Mouse (Mus musculus): ENCODE results near the gene Tmem125. TPM values are rescaled to one million over a fixed set of nuclear protein-coding genes. Genes with fewer than 3 reads are reported as not detected.
"Not testable (repeated sequence)": the region's sequence is repeated elsewhere in the genome, so short reads cannot be mapped to it uniquely, and the experiment has no call there.

The Tmem125 gene
- total and polyA plus RNA-seq, 2 experiments: 2.9 to 17.5 TPM

DNA sequence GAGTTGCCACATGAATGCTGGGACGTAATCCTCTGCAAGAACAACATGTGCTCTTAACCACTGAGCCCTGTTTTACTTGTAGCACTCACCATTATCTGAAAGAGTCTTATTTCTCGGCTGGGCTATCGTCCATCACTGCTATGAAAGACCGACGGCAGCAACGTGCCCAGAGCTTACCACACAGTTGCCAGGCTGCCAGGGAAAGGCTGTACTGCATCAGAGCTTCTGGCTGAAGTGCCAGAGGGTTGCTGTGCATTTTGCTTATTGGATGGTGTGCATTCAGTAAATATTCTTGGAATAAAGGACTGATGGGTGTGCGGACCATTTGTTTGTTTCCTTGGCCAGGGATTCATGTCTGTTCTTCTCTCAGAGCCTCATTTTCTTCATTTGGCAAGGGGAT is 19.9 kb downstream of the Tmem125 start:
- TF ChIP-seq POLR2A (IDR thresholded peaks at IDR 0.05; ENCODE audit: extremely low read depth, insufficient read depth, low read length) (no peak), CTCF (IDR thresholded peaks at IDR 0.05; ENCODE audit: low read depth, low read length) (no peak)
- 86% methylated on average over 7 of the region's 7 CpGs for WGBS
- Histone ChIP-seq H3K9ac (ENCODE audit: low read depth, low read length) (no peak overlapping the region), H3K27ac (replicated peaks; ENCODE audit: insufficient read depth, low read depth, low read length) (no peak overlapping the region), H3K4me1 (ENCODE audit: control insufficient read depth, insufficient read depth, low read length) (peaks cover 8% of the 10 kb centered on the region), H3K79me2 (ENCODE audit: control insufficient read depth, insufficient read depth, low read length) (no peaks in the 10 kb centered on the region), H3K4me3 (ENCODE audit: insufficient read depth, low read depth, low read length) (no peak overlapping the region), H3K36me3 (ENCODE audit: control insufficient read depth, insufficient read depth, low read length) (no peaks in the 10 kb centered on the region), H3K27me3 (ENCODE audit: control insufficient read depth, insufficient read depth, low read length) (no peaks in the 10 kb centered on the region)
- no peak for DNase-seq (ENCODE audit: extremely low read depth, low read depth, low spot score)

DNA sequence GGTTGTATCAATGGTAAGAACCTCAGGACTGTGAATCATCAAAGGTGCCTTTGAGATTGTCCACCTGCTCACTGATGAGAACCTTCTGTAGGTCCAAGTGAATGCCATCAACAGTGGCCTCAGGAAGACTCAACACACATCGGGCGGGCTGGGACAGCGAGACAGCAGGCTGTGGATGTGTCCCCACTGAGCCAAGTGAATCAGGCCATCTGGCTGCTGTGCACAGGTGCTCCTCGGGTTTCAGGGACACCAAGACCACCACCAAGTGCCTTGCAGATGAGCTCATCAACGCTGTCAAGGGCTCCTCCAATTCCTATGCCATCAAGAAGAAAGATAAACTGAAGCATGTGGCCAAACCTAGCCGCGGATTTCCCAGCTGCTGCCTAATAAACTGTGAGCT is 21.6 kb downstream of the Tmem125 start:
- Histone ChIP-seq H3K27me3 (ENCODE audit: control insufficient read depth, insufficient read depth, low read length) (no peaks in the 10 kb centered on the region), H3K79me2 (ENCODE audit: control insufficient read depth, insufficient read depth, low read length) (no peaks in the 10 kb centered on the region), H3K27ac (replicated peaks; ENCODE audit: insufficient read depth, low read depth, low read length) (no peak overlapping the region), H3K36me3 (ENCODE audit: control insufficient read depth, insufficient read depth, low read length) (no peaks in the 10 kb centered on the region), H3K4me3 (ENCODE audit: insufficient read depth, low read depth, low read length) (no peak overlapping the region), H3K9ac (ENCODE audit: low read depth, low read length) (no peak overlapping the region), H3K4me1 (ENCODE audit: control insufficient read depth, insufficient read depth, low read length) (peaks cover 7% of the 10 kb centered on the region)
- no peak for DNase-seq (ENCODE audit: extremely low read depth, low read depth, low spot score)
- WGBS: 89% methylated on average over 7 of the region's 7 CpGs
- TF ChIP-seq CTCF (IDR thresholded peaks at IDR 0.05; ENCODE audit: low read depth, low read length) (no peak), POLR2A (IDR thresholded peaks at IDR 0.05; ENCODE audit: extremely low read depth, insufficient read depth, low read length) (no peak)

DNA sequence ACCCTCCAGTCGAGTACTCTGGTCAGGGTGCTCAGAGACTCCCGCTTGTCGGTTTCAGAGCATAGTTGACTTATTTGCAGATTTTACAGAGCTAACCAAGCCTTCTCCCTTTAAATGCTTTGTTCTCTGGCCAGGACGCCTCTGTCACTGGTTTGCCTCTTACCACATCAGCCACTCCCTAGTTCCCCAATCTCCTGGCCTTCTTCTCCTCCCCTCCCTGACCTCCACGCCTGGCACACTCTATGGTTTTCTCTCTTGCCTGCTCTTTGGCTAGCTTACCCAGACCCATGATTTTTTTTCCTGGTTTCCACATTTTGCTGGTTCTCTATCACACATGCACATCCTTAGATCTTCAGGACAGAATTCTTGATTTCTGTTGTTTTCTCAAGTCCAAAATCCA is 25.6 kb downstream of the Tmem125 start:
- no peaks in the 10 kb centered on the region for H3K4me1 ChIP-seq (ENCODE audit: control insufficient read depth, insufficient read depth, low read length)
- no peak overlapping the region for H3K4me3 ChIP-seq (ENCODE audit: insufficient read depth, low read depth, low read length)
- peak; percentile 75 for DNase-seq (ENCODE audit: extremely low read depth, low read depth, low spot score)
- no peak overlapping the region for H3K9ac ChIP-seq (ENCODE audit: low read depth, low read length)
- H3K36me3 ChIP-seq (ENCODE audit: control insufficient read depth, insufficient read depth, low read length): no peaks in the 10 kb centered on the region
- 72% methylated on average over 5 of the region's 5 CpGs for WGBS
- H3K27ac ChIP-seq (replicated peaks; ENCODE audit: insufficient read depth, low read depth, low read length): no peak overlapping the region
- no peaks in the 10 kb centered on the region for H3K27me3 ChIP-seq (ENCODE audit: control insufficient read depth, insufficient read depth, low read length)
- no peak for TF ChIP-seq CTCF (IDR thresholded peaks at IDR 0.05; ENCODE audit: low read depth, low read length)
- TF ChIP-seq POLR2A (IDR thresholded peaks at IDR 0.05; ENCODE audit: extremely low read depth, insufficient read depth, low read length): no peak
- no peaks in the 10 kb centered on the region for H3K79me2 ChIP-seq (ENCODE audit: control insufficient read depth, insufficient read depth, low read length)

DNA sequence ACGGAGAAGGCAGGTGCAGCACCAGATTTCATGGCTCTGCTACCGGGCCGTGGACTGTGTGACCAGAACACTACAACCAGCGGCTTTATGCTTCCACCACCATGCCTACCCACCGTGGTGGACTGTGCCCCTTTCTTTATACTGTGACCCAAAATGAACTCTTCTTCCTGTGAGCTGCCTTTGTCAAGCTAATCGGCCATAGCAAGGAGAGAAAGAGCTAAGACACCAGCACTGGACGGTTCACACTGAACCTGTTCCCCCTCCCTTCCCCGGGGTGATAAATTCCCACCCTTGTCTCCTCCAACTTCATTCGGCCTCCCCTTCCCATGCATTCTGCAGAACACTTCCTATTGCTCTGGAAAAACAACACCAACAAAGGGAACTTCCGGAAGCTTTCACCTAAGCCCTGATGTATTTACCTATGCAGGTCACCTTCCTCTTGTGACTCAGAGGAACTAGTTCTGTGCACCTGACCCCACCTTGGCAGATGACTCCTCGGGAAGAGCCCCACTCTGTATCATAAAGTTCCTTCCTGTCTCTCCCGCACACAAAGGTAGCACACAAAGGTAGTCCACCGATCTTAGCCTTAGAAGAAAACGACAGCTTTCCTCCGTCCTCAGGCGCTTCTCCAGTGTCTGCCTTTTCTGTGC is 26.2 kb downstream of the Tmem125 start:
- DNase-seq (ENCODE audit: extremely low read depth, low read depth, low spot score): no peak
- no peak overlapping the region for H3K9ac ChIP-seq (ENCODE audit: low read depth, low read length)
- H3K4me1 ChIP-seq (ENCODE audit: control insufficient read depth, insufficient read depth, low read length): no peaks in the 10 kb centered on the region
- no peaks in the 10 kb centered on the region for H3K79me2 ChIP-seq (ENCODE audit: control insufficient read depth, insufficient read depth, low read length)
- no peaks in the 10 kb centered on the region for H3K27me3 ChIP-seq (ENCODE audit: control insufficient read depth, insufficient read depth, low read length)
- H3K27ac ChIP-seq (replicated peaks; ENCODE audit: insufficient read depth, low read depth, low read length): no peak overlapping the region
- TF ChIP-seq CTCF (IDR thresholded peaks at IDR 0.05; ENCODE audit: low read depth, low read length) (no peak), POLR2A (IDR thresholded peaks at IDR 0.05; ENCODE audit: extremely low read depth, insufficient read depth, low read length) (no peak)
- WGBS: 52% methylated on average over 16 of the region's 16 CpGs
- no peak overlapping the region for H3K4me3 ChIP-seq (ENCODE audit: insufficient read depth, low read depth, low read length)
- H3K36me3 ChIP-seq (ENCODE audit: control insufficient read depth, insufficient read depth, low read length): no peaks in the 10 kb centered on the region

DNA sequence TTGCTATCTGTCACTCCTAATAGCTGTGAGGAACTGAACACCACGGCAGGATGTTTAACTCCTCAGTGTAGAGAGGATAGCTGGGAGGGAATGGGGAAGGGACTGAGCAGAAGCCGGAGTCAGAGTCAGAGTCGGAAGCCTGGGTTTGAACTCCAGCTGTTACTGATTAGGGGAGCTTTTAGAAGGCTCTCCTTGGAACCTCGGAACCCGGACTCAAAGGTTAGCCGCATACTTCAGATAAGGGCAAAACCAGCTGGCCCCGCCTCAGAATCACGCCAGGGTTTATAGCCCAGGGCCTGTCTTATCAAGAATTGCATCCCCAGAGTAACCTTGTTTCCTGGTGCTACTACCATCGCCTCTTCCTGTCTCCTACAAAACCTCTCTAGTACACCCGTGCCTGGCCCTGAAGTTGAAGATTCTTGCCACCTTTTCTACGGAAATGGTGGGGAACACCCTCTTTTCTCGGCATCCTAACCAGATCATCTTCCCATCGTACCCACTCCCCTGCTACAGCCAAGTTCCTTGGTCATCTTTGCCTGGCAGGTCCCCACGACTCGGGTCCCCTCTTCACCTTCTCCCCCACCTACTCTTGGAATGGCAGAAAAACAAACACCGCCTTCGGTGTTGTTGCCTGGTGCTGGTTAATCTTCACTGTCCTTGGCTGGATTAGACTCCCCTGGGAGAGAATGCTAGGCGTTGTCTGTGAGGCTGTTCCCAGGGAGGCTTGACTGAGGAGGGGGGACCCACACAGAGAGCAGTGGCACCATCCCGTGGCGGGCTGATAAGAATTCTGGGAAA is 26.9 kb downstream of the Tmem125 start:
- Histone ChIP-seq H3K4me1 (ENCODE audit: control insufficient read depth, insufficient read depth, low read length) (no peaks in the 10 kb centered on the region), H3K4me3 (ENCODE audit: insufficient read depth, low read depth, low read length) (no peak overlapping the region), H3K36me3 (ENCODE audit: control insufficient read depth, insufficient read depth, low read length) (no peaks in the 10 kb centered on the region), H3K79me2 (ENCODE audit: control insufficient read depth, insufficient read depth, low read length) (no peaks in the 10 kb centered on the region), H3K27me3 (ENCODE audit: control insufficient read depth, insufficient read depth, low read length) (no peaks in the 10 kb centered on the region), H3K27ac (replicated peaks; ENCODE audit: insufficient read depth, low read depth, low read length) (no peak overlapping the region), H3K9ac (ENCODE audit: low read depth, low read length) (no peak overlapping the region)
- 31% methylated on average over 20 of the region's 20 CpGs for WGBS
- TF ChIP-seq POLR2A (IDR thresholded peaks at IDR 0.05; ENCODE audit: extremely low read depth, insufficient read depth, low read length): no peak
- TF ChIP-seq CTCF (IDR thresholded peaks at IDR 0.05; ENCODE audit: low read depth, low read length): peak; percentile 19; the same call in 1 of the 2 replicates
- peak; percentile 73 for DNase-seq (ENCODE audit: extremely low read depth, low read depth, low spot score)

DNA sequence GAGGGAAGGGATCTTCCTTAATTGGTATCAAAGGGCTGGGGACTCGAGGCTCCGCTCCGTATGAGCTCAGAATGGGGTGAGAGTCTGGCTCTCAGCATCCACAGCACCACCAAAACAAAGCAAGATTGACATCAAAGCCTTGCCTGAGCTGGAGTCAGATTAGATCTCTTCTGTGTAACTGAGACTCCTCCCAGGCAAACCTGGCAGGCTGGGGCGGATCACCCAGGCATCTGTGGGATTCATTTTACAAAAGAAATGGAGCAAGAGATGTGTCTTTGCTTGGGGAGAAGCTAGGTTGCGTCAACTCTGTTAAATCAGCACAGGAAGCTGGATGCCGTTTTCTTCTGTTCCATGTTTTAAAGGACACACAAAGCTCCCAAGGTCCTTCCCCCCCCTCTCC is 34.8 kb downstream of the Tmem125 start:
- no peaks in the 10 kb centered on the region for H3K27me3 ChIP-seq (ENCODE audit: control insufficient read depth, insufficient read depth, low read length)
- H3K9ac ChIP-seq (ENCODE audit: low read depth, low read length): no peak overlapping the region
- H3K4me1 ChIP-seq (ENCODE audit: control insufficient read depth, insufficient read depth, low read length): no peaks in the 10 kb centered on the region
- 73% methylated on average over 6 of the region's 6 CpGs for WGBS
- no peak overlapping the region for H3K27ac ChIP-seq (replicated peaks; ENCODE audit: insufficient read depth, low read depth, low read length)
- TF ChIP-seq POLR2A (IDR thresholded peaks at IDR 0.05; ENCODE audit: extremely low read depth, insufficient read depth, low read length): no peak
- TF ChIP-seq CTCF (IDR thresholded peaks at IDR 0.05; ENCODE audit: low read depth, low read length): no peak
- no peak overlapping the region for H3K4me3 ChIP-seq (ENCODE audit: insufficient read depth, low read depth, low read length)
- no peaks in the 10 kb centered on the region for H3K79me2 ChIP-seq (ENCODE audit: control insufficient read depth, insufficient read depth, low read length)
- no peak for DNase-seq (ENCODE audit: extremely low read depth, low read depth, low spot score)
- no peaks in the 10 kb centered on the region for H3K36me3 ChIP-seq (ENCODE audit: control insufficient read depth, insufficient read depth, low read length)

DNA sequence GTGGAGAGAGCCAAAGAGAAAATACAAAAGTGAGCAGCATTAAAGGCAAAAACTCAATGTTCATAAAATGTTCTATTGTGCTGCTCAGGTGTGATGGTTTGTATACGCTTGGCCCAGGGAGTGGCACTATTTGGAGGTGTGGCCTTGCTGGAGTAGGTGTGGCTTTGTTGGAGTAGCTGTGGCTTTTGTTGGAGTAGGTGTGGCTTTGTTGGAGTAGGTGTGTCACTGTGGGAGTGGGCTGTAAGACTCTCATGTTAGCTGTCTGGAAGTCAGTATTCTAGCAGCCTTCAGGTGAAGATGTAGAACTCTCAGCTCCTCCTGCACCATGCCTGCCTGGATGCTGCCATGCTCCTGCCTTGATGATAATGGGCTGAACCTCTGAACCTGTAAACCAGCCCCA is 36.7 kb downstream of the Tmem125 start:
- H3K79me2 ChIP-seq (ENCODE audit: control insufficient read depth, insufficient read depth, low read length); H3K27me3 ChIP-seq (ENCODE audit: control insufficient read depth, insufficient read depth, low read length); H3K36me3 ChIP-seq (ENCODE audit: control insufficient read depth, insufficient read depth, low read length); H3K9ac ChIP-seq (ENCODE audit: low read depth, low read length); H3K27ac ChIP-seq (replicated peaks; ENCODE audit: insufficient read depth, low read depth, low read length); H3K4me1 ChIP-seq (ENCODE audit: control insufficient read depth, insufficient read depth, low read length); H3K4me3 ChIP-seq (ENCODE audit: insufficient read depth, low read depth, low read length); DNase-seq (ENCODE audit: extremely low read depth, low read depth, low spot score): not testable (repeated sequence)
- WGBS: 95% methylated on average over 1 of the region's 1 CpGs
